Mouse (Mus musculus): ENCODE results near the gene Zbtb25. TPM values are rescaled to one million over a fixed set of nuclear protein-coding genes. Genes with fewer than 3 reads are reported as not detected.
A peak's percentile ranks its signal among the peaks of the same experiment; 100 is the strongest.

The Zbtb25 gene
- total RNA-seq, 2 experiments from 2014 or later = 4.6 to 19.2 TPM

DNA sequence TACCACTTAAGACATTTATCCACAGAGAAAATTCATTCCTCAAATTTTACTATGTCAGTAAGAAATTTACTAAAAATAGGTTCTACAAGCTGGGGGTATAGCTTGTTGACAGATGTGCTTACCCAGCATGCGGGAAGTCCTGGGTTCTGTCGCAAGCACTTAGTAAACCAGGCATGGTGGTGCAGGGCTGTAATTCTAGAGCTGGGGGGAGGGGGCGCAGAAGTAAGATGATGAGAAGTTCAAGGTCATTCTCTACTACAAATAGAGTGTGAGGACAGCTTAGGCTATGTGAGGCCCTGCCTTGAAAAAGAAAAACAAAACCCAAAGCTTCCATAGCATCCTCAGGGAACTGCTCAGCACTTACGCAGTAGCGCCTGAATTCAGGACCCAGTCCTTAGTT lies 9.2 kb upstream of the Zbtb25 start:
- no peak for ATAC-seq (replicated peaks; ENCODE audit: low FRiP score, poor library complexity, severe bottlenecking)

DNA sequence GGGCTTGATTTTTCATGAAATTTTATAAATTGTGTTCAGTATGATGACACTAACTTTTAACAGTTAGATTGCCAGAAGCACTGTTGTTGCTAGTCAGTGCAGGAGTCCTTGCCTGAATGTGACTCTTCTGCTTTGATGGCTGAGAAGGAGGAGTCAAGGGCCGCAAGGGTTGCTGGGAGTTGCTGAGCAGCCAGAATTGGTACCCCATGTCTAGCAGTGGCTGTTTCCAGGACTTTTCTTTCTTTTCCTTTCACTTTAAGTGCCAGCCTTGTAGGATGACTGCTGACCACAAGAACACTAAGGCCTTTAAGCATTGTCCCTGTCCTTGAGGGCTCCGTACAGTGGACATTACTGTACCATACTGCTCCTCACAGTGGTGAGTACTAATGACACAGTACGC lies 8.3 kb upstream of the Zbtb25 start:
- ATAC-seq (replicated peaks; ENCODE audit: low FRiP score, poor library complexity, severe bottlenecking) = no peak

DNA sequence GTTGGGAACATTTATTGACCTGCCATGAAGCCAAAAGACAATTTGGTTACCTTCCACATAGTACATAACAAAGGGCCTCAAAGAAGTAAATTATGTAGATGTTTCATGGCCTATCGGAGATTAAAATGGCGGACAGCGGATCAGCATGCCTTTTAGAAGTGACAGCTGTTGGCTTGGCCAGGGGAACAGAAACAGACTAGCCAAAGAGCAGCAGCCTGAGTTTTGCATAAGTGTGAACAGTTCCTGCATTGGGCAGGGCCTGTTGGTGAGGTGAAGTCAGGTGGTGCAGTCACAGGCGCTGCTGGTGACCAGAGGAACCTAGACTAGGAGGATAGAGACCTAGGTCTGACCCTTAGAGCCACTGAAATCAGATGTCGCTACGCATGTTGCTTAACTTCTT lies 7.7 kb upstream of the Zbtb25 start:
- ATAC-seq (replicated peaks; ENCODE audit: low FRiP score, poor library complexity, severe bottlenecking) = no peak; the same call in 1 of the 2 replicates

DNA sequence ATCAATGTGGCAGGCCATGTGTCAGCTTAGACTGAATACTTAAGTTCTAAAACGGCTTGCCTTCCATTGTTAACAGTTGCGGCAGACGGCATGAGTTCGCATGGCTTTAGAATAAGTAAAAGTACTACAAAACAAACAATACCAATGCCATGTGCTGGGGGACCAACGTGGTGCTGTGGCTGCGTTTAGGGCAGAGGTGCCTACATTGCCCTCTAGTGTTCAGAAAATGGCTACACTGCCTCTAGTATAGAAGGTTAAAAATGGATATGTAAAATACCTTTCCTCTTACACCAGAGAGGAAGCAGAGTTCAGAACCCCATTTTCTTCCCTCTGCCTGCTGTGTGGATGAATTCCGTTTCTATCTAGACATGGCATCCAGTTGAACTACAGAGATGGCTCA lies 7.2 kb upstream of the Zbtb25 start:
- ATAC-seq (replicated peaks; ENCODE audit: low FRiP score, poor library complexity, severe bottlenecking) = peak; percentile 81

DNA sequence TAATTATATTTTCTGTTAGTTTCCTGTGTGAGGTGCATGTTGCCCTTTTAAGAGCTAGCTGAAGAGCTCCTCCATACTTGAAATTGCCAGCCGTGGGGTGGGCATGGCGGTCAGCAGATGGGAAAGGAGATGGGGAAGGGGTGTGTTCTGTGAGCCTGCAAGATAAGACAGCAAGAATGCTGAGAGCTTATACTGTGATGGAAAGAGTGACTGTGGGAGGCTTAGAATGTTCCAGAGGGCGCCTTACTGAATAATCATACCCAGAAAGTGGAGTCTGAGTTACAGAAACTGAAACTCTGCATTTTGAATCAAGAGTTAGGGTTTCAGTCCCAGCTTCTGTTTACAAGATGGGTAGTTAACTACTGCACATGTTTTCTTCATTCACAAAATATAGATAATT lies 6.1 kb upstream of the Zbtb25 start:
- ATAC-seq (replicated peaks; ENCODE audit: low FRiP score, poor library complexity, severe bottlenecking) = 0 out of 2 replicates have a peak, but pooled peaks have one; percentile 25

DNA sequence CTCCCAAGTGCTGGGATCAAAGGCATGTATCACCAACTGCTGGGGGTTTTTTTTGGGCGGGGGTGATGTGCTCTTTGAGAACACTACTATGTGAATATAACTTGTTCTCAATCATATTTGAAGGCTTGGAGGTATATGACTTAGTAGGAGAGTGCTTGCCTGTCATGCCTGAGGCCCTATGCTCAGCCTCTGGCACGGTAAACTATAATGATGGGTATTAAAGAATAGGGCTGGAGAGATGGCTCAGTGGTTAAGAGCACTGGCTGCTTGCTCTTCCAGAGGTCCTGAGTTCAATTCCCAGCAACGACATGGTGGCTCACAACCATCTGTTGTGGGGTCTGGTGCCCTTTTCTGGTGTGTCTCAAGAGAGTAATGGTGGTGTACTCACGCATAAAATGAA lies 5.5 kb upstream of the Zbtb25 start:
- ATAC-seq (replicated peaks; ENCODE audit: low FRiP score, poor library complexity, severe bottlenecking) = no peak

DNA sequence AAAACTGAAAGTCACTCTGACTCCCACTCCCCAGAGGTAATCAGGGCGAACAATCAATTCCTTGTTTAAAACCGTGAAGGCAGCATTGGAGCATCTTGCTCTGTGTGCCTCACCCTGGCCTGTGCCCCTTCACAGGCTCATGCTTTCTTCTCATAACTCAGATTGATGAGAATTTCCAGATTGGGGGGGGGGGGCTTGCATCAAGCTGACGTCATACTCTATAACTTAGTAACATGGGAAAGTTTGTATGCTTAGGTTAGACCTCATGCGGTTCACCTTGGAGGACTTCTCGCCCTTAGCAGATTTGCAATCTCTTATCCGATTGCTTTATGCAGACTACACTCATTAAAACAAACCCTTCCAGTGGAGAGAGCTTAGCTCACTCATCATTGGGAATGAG lies 4.6 kb upstream of the Zbtb25 start:
- no peak for ATAC-seq (replicated peaks; ENCODE audit: low FRiP score, poor library complexity, severe bottlenecking)

DNA sequence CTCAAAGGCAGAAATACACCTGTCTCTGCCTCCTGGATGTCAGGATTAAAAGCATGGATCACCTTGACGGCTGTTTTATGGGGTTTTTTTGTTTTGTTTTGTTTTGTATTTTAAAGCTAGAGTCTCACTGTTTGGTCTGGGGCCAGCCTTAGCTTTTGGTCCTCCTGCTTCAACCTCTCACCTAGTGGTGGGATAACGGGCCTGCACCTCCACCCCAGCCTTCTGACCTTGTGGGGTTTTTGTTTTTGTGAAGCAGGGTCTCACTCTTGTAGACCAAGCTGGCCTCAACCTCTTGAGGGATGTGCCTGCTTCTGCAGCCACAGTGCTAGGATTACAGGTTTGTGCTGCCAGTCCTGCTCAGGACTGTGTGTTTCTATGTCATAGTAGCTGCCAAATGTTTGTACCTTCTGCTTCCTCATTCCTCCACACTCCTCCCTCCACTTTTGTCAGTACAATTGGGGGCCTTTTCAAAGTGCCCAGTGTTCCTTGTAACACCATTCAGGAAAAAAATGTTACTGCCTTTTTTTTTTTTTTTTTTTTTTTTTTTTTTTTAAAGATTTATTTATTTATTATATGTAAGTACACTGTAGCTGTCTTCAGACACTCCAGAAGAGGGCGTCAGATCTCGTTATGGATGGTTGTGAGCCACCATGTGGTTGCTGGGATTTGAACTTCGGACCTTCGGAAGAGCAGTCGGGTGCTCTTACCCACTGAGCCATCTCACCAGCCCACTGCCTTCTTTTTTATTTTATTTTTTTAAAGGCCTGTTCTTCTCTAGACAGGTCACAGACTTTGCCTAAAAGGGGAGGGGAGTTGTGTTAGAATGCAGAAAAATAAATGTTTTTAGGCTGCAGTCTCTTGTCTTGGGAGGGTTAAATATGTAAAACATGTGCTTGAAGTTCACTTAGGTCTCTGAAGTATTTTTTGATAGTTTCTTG lies 3.7 kb upstream of the Zbtb25 start:
- 0 out of 2 replicates have a peak, but pooled peaks have one; percentile 32 for ATAC-seq (replicated peaks; ENCODE audit: low FRiP score, poor library complexity, severe bottlenecking)

DNA sequence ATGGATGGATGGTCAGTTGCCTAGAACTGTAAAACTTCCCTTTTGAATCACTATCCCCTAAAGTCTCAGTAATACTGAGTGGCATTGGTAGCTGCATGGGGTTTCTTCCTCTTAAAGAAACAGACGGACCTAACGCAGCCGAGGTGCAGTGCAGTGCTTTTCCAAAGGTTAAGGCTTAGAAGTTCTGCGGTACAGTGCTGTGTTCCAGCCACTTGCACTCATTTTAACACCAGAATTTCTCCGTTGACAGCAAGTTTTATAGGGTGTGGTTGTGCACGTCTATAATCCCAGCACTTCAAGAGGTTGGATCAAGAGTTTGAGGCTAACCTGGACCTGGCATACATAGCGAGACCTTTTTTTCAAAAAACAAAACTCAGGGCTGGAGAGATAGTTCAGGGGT lies 2.6 kb upstream of the Zbtb25 start:
- ATAC-seq (replicated peaks; ENCODE audit: low FRiP score, poor library complexity, severe bottlenecking) = no peak

DNA sequence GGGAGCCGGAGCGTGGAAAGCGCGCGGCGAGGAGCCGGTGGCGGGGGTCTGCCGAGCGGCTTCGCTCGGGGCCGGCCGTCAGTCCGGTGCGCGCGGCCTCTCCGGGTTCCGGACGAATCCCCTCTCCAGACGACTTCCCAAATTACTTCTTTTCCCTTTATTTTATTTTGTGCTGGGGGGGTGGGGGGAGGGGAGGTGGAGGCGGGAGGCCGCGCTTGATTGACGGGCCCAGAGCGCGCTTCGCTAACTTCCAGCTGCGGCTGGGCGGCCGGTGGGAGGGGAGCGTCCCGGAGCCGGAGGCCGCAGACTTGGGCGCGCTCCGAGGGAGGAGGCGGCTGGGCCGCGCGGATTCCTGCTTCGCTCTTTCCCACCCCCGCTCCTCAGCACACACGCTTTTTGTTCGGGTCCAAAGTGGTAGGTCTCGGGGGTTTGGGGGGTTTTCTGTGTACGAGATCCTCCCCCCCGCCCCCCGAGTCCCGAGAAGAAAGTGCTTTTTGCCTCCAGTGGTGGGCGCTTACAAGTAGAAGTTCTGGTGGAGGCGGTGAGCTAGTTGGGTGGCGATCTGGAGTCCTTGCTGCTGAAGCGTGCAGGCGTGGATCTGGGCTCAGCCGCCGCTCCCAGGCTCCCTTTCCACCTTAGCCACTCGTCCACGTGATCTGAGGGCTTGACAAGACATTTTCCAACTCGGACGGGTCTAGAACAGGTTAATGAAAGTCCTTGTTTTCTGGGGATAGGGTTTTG lies 1.6 kb upstream of the Zbtb25 start:
- peak; percentile 60 for ATAC-seq (replicated peaks; ENCODE audit: low FRiP score, poor library complexity, severe bottlenecking)

DNA sequence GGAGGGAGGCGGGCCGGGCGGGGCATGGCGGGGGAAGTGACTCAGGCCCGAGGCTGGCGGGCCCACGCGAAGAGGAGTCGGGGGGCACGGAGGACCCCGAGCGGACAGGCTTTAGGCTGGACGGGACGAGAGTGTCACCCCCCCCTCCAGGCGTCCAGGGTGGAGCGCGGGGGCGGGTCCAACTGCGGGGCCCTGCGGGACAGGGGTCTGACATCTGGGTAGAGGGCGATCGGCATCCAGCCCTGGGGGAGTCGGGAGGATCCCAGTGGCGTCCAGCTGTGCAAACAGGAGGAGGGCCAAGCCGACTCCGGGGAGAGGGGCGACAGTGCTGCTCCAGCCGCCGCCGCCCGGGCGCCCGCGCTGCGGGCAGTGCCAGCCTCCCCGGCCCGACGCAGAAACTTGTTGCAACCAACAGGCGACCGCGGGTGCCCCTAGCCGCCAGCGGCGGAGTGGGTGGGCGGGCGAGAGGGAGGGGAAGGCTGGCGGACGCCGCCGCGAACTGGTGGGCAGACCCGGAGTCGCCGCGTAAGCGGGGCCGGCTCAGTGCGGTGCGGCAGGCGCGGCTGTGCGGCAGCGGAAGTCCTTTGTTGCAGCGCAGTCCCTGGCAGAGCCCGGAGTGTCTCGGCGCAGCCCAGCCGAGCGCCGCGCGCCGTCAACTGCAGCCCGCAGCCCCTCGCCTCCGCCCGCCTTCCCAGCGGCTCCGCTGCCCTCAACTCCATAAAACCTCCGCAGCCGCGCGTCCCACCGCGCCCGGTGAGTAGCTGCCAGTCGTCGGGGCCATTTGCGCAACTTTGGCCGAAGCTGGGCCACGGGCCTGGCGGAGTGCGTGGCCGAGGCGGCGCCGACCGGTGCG lies 802 bp upstream of the Zbtb25 start, which contains the start of gene Zbtb1:
Gene Zbtb1, plus strand, starts transcription at position 289 of the 853 bp plus-strand sequence.
- ATAC-seq (replicated peaks; ENCODE audit: low FRiP score, poor library complexity, severe bottlenecking) = 0 out of 2 replicates have a peak, but pooled peaks have one; percentile 2

DNA sequence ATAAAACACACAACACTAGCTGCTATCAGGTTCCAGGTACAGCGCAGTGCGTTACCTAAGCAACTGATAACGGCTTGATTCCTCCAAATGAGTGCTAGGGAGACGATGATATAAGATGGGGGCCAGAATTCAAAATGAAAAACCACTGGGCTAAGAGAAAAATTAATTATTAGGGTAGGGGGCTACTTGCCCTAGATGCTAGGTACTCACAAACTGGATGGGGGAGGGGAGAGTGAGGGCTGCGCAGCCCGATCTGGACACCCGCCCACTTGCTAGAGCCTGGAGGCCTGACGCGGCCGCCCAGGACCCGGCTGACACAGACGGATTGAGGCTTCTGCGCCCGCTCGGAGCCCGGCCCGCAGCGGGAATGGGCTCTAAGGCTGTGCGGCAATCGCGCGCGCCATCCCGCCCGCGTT lies 604 bp downstream of the Zbtb25 start:
- 0 out of 2 replicates have a peak, but pooled peaks have one; percentile 28 for ATAC-seq (replicated peaks; ENCODE audit: low FRiP score, poor library complexity, severe bottlenecking)

DNA sequence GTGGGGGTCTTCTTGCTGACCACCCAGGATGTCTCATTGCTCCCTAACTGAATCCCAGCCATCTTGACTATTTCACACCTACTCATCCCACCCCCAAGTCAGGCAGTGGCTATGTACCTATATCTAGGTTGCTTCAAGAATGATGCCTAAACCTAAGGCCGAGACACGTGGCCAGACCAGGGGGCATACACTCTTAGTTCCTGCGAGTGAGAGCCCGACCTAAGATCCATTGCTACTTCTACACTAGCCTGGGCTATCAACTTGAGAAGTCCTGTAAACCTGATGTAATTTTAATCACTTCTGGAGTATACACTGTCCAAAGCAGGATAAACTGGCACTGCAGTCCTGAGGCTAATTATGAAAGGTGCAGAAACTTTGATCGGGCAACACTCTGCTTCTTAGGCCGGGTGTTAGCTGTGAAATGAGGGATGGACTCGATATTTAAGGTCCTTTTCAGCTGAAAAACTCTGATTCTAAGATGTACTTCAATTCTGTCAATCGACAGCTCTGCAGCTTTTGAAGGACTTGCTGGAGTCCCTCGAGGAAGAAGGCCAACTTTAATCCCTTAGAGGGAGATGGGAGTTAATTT lies 1.1 kb downstream of the Zbtb25 start:
- ATAC-seq (replicated peaks; ENCODE audit: low FRiP score, poor library complexity, severe bottlenecking) = no peak

DNA sequence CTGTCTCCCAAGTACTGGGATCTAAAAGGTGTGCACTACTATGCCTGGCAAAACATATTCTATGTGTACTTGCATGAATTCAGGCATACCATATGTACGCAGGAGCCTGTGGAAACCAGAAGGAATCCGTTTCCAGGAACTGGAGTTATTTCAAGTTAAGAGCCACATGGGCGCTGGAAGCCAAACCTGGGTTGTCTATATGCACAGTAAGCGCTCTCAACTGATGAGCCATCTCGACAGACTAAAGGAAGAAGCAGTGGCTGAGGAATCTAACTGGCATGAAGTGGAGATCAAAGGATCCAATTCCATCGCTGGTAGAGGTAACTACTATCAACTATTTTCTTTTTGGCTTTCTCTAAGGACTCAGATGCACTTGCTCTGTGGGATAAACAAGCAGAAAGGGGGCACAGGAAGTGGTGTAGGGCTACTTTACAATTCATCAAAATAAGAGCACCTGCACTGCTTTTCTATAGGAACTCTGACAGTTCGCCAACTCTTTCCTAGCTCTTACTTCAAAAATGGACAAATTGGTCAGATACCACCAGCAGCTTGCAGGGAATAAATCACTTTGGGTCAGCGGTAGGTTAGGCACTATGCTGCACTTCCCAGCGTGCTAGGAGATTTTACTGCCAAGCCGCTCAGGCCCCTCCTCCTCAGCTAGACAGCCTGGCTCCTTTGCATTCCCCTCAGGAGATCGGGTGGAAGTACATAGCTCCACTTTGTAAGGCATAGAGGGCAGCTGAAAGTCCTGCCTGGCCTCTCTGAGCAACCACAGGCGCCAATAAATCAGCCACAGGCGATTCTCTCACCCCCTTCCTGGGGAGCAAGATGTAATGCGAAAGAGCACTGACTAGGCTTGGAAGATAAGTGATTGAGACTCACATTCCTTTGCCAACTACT lies 2.1 kb downstream of the Zbtb25 start:
- no peak for ATAC-seq (replicated peaks; ENCODE audit: low FRiP score, poor library complexity, severe bottlenecking)

DNA sequence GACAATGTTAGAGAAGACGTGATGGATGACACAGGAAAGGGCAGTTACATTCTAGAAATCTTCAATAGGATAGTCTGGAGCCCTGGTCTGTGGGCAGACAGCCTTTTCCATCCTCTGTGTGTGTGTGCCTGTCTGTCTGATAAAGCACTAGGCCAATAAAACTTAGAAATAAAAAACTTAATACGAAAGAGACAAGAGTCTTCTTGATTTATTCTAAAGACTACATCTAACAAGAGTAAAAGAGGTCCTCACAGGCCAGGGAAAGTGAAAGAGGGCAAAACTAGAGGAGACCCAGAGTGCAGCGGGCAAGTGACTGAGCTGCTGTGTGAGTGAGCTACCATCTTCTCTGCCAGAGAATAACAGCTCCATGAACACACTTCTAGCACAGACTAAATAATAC lies 3.1 kb downstream of the Zbtb25 start:
- no peak for ATAC-seq (replicated peaks; ENCODE audit: low FRiP score, poor library complexity, severe bottlenecking)

DNA sequence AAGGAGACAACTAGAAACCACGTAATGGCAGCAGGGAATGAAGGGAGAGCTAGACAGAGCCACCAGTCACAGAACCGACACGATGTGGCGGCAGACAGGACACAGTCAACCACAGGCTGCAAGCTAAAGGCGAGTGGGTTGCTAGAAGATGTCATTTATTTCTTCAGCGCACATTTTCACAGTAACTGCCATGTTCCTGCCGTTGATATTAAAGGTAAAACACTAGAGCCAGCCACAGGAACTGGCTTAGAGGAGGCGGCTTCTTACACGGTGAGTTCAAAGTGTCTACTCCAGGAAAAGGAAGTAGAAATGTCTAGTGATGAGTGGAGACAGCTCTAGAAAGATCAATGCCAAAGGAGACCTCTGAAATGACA lies 7.1 kb downstream of the Zbtb25 start:
- peak; percentile 55 for ATAC-seq (replicated peaks; ENCODE audit: low FRiP score, poor library complexity, severe bottlenecking)

DNA sequence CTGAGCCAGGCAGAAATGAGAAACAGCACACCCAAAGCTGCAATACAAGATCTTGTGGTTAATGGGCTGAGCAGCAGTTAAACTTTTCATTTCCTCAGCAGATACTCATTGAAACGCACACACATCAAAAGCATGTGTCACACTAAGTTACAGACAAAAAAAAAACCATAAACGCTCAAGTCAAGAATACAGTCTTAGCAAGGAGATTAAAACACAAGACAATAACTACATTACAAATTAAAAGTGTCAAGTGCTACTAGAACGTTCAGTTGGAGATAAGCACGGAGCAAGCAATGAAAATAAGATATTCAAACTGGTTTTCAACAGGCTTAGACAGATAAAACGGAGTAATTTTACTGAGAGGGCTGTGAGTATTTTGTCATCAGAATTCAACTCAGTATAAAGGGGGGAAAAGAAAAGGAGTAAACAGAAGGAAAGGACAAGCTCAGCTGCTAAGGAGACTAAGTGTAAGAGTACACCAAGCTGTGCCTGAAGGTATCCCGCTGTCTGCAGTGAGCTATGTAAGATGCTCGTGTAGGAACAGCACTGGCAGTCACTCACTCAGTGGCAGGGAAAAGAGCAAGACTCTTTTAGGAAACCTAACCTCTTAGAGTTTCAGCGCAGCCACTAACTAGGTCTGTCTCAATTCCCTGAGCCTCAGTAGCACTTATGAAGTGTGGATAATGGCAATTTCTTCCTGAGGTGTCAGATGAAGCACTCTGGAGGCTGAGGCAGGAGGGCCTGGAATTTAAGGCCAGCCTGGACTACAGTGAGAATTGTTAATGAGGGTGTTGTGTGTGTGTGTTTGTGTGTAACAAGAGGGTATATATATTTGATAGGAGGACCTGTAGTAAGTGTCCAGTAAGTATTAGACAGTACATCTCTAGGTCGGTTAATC lies 7.7 kb downstream of the Zbtb25 start:
- ATAC-seq (replicated peaks; ENCODE audit: low FRiP score, poor library complexity, severe bottlenecking) = peak; percentile 73

DNA sequence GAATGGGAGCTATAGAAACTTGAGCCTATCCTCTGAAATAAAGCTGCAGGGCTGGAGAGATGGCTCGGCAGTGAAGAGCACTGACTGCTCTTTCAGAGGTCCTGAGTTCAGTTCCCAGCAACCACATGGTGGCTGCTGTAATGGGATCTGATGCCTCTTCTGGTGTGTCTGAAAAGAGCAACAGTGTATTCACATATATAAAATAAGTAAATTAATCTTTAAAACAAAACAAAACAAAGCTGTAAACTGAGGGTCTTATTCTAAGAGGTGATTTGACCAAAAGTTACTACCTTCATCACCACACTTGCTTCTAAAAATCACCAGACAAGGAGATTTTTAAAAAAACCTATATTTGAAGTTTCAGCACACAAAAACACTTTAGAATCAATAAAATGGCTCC lies 8.5 kb downstream of the Zbtb25 start:
- no peak for ATAC-seq (replicated peaks; ENCODE audit: low FRiP score, poor library complexity, severe bottlenecking)

Measured in erythroblast, adult 5-6 weeks (primary cell).